Mouse (Mus musculus) bone marrow, adult 2 months (tissue): ENCODE measurements at regions not wholly inside any gene's neighbourhood (a gene's known extent, or its start where the extent isn't known, plus 50 kb on each side); places are given as distances from the start of the nearest gene placed in this dataset.
A peak's percentile ranks its signal among the peaks of the same experiment; 100 is the strongest.

ENCODE experiments used
- CTCF ChIP-seq: fragments of 200-500 bp; IDR thresholded peaks from 2 replicates; pipeline ENCODE4 v1.5.1; 2011; ENCODE audit warnings: low read length, control low read depth; ENCODE audit not compliant: control insufficient read depth, insufficient read depth
- POLR2A ChIP-seq: fragments of 200-500 bp; IDR thresholded peaks from 2 replicates; pipeline ENCODE4 v1.6.1; 2011; ENCODE audit warnings: low read depth, mild to moderate bottlenecking, control low read depth, low read length, borderline replicate concordance; ENCODE audit not compliant: control insufficient read depth

GRCm38 (mm10) chr10:23671494-23671893, 115.6 kb downstream of the Rps12 start:
- no peak for TF ChIP-seq POLR2A
- TF ChIP-seq CTCF: peak; percentile 12; the same call in 1 of the 2 replicates
